Mouse (Mus musculus) forebrain, embryonic 13.5 days (tissue): Measurements from ENCODE around the gene Slc31a1. TPM values are rescaled to one million over a fixed set of nuclear protein-coding genes. Genes with fewer than 3 reads are reported as not detected.

ENCODE experiments used
- ATAC-seq: fragments of 200-750 bp; cut with Nextera tagmentation; 2 replicates; pipeline ENCODE4 v1.8.0; 2017
- H3K27ac ChIP-seq: fragments of 300-500 bp; sonication (generic); 2 replicates; pipeline ENCODE4 v1.5.1; 2015; ENCODE audit warnings: inconsistent platforms, mild to moderate bottlenecking, moderate library complexity
- H3K27me3 ChIP-seq: fragments of 300-500 bp; sonication (generic); 2 replicates; pipeline ENCODE4 v1.6.1; 2015; ENCODE audit warnings: mild to moderate bottlenecking, inconsistent platforms
- H3K36me3 ChIP-seq: fragments of 300-500 bp; sonication (generic); 2 replicates; pipeline ENCODE4 v1.6.1; 2015; ENCODE audit warnings: mild to moderate bottlenecking, inconsistent platforms; ENCODE audit not compliant: poor library complexity, severe bottlenecking
- H3K4me1 ChIP-seq: fragments of 300-500 bp; sonication (generic); 2 replicates; pipeline ENCODE4 v1.6.1; 2015; ENCODE audit warnings: inconsistent platforms
- H3K4me2 ChIP-seq: fragments of 300-500 bp; sonication (generic); 2 replicates; pipeline ENCODE4 v1.6.1; 2015; ENCODE audit warnings: inconsistent platforms, mild to moderate bottlenecking, moderate library complexity
- H3K4me3 ChIP-seq: fragments of 300-500 bp; sonication (generic); 2 replicates; pipeline ENCODE4 v1.5.1; 2015; ENCODE audit warnings: mild to moderate bottlenecking, inconsistent platforms
- H3K9ac ChIP-seq: fragments of 300-500 bp; sonication (generic); 2 replicates; pipeline ENCODE4 v1.6.1; 2015; ENCODE audit warnings: mild to moderate bottlenecking, inconsistent platforms
- H3K9me3 ChIP-seq: fragments of 300-500 bp; sonication (generic); replicated peaks from 2 replicates; pipeline ENCODE4 v1.6.1; 2016; ENCODE audit warnings: inconsistent platforms
- WGBS: fragments of 180-500 bp; shearing (Covaris S2); methylation state at CpG from one replicate; pipeline ENCODE4 v1.1.7; 2015; 5-methylcytosine and 5-hydroxymethylcytosine counted together
- polyA plus RNA-seq: library from polyadenylated mRNA; unstranded; fragments of >200 nt; fragmentation: Nextera tagmentation; extraction: Ambion mirVana; gene quantifications from 2 replicates; pipeline ENCODE4 v1.2.1, GENCODE M21; 2015

Slc31a1 gene
- polyA plus RNA-seq, 1 experiment from 2014 or later, result 38.2 TPM

DNA sequence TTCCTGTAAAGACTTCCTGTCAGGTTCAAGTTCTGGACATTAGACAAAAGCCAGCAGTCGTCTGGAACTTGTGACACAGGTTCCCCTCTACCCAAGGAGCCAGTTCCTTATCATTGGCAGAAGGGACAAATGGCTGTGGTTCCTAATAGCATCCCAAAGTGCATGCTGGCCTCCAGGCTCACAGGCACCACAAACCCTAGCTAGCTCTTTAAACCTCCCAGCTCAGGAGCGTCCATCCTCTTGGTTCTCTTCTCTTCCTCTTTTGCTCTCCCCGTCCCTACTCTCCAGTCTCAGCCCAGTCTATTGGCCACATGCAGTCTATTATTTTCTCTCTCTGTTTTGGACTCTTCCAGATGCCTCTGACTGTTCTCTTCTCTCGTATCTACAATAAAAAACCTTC lies 79.3 kb downstream of the Slc31a1 start:
- Histone ChIP-seq H3K9me3 (no peaks in the 10 kb centered on the region), H3K9ac (no peak overlapping the region), H3K36me3 (no peaks in the 10 kb centered on the region), H3K4me1 (no peaks in the 10 kb centered on the region), H3K4me3 (no peak overlapping the region), H3K4me2 (no peak overlapping the region), H3K27me3 (no peaks in the 10 kb centered on the region), H3K27ac (no peak overlapping the region)
- WGBS, result 70% methylated on average over 4 of the region's 4 CpGs
- ATAC-seq, result no peak

DNA sequence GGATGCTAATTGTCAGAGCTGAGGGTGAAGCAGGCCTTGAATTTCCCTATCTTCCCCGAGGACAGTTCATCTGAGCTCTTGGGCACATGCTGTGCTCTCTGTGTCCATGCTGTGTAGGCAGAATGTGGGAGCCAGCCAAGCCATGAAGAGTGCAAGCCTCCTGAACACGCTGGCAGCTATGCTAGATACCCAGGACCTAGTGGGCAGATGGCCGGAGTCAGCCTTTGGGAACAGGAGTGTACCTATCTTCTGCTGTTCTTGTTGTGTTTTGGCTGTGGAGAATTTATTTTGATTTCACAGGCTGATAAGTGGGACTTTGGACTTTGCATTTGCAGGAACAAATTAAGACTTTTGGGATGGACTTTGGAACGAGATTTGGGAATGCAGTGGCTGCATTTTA lies 80.0 kb downstream of the Slc31a1 start:
- Histone ChIP-seq H3K4me1 (no peaks in the 10 kb centered on the region), H3K27ac (no peak overlapping the region), H3K4me2 (no peak overlapping the region), H3K9ac (no peak overlapping the region), H3K36me3 (no peaks in the 10 kb centered on the region), H3K27me3 (no peaks in the 10 kb centered on the region), H3K9me3 (no peaks in the 10 kb centered on the region), H3K4me3 (no peak overlapping the region)
- 74% methylated on average over 4 of the region's 4 CpGs for WGBS
- ATAC-seq, result no peak

DNA sequence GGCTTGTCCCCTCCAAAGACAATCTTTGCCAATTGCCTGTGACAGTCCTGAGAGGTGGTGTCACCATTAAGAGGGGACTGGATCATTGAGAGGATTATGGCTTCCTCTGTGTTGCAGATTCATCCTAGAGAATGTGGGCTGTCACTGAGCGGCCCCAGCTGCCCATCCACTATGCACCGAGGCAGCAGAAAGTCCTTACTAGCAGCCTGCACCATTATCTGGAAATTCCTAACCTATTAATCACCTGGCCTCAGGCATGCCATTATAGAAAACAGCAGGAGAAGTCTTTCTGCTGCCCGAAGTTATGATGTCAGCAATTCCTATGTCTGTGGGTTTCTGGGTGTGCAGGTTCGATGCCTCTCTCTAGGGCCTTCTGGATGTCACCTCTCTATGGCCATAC lies 80.5 kb downstream of the Slc31a1 start:
- no peak overlapping the region for H3K4me3 ChIP-seq
- no peaks in the 10 kb centered on the region for H3K27me3 ChIP-seq
- H3K9ac ChIP-seq, result no peak overlapping the region
- no peaks in the 10 kb centered on the region for H3K9me3 ChIP-seq
- no peak overlapping the region for H3K27ac ChIP-seq
- 84% methylated on average over 4 of the region's 4 CpGs for WGBS
- no peak for ATAC-seq
- no peaks in the 10 kb centered on the region for H3K4me1 ChIP-seq
- H3K36me3 ChIP-seq, result no peaks in the 10 kb centered on the region
- no peak overlapping the region for H3K4me2 ChIP-seq

Other genes with a start within 250 kb of the Slc31a1 start
- not detected in 2 replicates for gene Mup21, start 209.9 kb upstream of the Slc31a1 start, polyA plus RNA-seq
- 19.8 and 20.5 TPM in 2 replicates for gene Zfp37, start 129.7 kb upstream of the Slc31a1 start, polyA plus RNA-seq
- 8.0 and 8.1 TPM in 2 replicates for gene Slc31a2, start 98.2 kb upstream of the Slc31a1 start, polyA plus RNA-seq
- gene Fkbp15, start 179 bp upstream of the Slc31a1 start, polyA plus RNA-seq, result 19.7 and 22.8 TPM in 2 replicates
- 144 and 153 TPM in 2 replicates for gene Cdc26, start 47.9 kb downstream of the Slc31a1 start, polyA plus RNA-seq
- gene Prpf4, start 48.1 kb downstream of the Slc31a1 start, polyA plus RNA-seq, result 21.3 and 24.0 TPM in 2 replicates
- gene Rnf183, start 74.5 kb downstream of the Slc31a1 start, polyA plus RNA-seq, result not detected in 2 replicates
- gene Wdr31, start 110.2 kb downstream of the Slc31a1 start, polyA plus RNA-seq, result 9.1 and 13.1 TPM in 2 replicates
- 0.49 and 0.56 TPM in 2 replicates for gene Bspry, start 119.3 kb downstream of the Slc31a1 start, polyA plus RNA-seq
- gene Hdhd3, start 142.7 kb downstream of the Slc31a1 start, polyA plus RNA-seq, result 10.5 and 11.2 TPM in 2 replicates
- gene Alad, start 159.2 kb downstream of the Slc31a1 start, polyA plus RNA-seq, result 65.4 and 69.8 TPM in 2 replicates
- gene Pole3, start 164.3 kb downstream of the Slc31a1 start, polyA plus RNA-seq, result 112 and 113 TPM in 2 replicates
- 0.80 and 1.1 TPM in 2 replicates for gene 4933430I17Rik, start 164.6 kb downstream of the Slc31a1 start, polyA plus RNA-seq
- gene Rgs3, start 199.1 kb downstream of the Slc31a1 start, polyA plus RNA-seq, result 49.0 and 56.6 TPM in 2 replicates